Mouse (Mus musculus): Measurements from ENCODE around the gene Efna5. TPM values are rescaled to one million over a fixed set of nuclear protein-coding genes. Genes with fewer than 3 reads are reported as not detected.

Efna5 gene
- polyA plus RNA-seq, 2 experiments from 2014 or later: 0.19 TPM; not detected in 1

DNA sequence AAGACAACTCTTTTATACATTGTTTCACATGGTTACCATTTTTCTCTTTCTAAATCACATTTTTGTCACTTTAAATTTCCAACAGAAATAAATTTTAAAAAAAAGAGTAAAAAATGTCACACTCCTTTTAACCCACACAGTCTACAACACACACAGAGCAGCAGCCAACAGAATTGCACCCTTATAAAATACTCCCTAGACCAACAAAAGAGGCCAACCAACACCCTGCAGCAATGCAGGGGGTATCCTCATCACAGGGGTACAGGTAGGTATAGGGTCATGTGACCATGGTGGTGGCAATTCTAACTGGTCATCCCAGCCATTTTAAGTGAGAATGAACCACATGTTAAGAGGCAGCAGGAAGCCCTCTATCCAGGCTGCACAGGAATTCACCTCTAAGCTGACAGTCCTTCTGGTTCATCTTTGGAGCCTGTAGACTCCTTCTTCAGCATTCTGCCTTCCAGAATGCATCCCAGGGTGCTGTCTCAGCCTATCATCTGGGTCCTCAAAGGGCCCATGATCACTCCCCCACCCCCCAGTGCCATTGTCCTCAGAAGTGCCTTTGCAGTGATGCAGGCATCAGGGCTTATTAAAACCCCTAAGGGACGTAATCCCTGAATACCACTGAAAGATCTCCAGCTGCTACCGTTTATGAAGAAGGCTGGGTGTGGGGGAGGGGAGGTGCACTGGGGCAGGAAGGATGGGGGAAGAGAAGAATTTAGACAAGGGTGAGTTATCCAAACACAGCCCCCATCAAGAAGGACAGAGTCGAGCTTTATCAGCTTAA is 28.1 kb downstream of the Efna5 start:
- ATAC-seq: no peak

DNA sequence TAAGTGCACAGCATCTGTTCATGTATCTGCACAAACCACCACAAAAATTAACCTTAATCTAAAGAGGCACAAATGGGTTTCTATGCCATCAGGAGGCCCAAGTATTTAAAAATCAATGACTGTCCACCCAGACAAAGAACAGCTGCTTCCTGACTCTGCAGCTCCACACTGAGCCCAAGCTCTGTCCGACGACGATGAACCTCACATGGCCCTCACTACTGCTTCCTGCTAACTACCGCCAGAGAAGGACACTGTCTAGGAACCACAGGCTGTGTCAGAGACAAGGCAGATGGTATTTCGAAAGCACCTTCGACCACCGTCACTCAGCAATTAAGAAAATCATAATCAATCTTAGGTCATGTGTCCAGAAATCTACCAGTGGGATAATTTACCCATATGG is 29.8 kb downstream of the Efna5 start:
- no peak for ATAC-seq

DNA sequence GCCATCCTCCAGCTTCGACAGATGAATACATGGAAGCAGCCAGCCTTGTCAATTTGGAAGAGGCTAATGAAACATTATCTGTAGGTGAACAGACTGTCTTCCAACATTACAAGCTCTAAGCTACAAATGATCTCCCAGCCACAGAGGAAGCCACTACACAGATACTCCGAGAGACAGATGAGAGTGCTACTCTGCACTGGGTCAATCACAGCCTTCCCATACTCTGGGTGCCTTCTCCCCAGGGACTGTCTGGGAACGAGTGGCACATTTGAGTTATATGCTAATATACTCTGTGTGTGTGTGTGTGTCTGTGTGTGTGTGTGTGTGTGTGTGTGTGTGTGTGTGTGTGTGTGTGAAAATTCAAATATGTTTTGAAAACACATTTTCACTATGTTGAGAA is 30.5 kb downstream of the Efna5 start:
- no peak for ATAC-seq

DNA sequence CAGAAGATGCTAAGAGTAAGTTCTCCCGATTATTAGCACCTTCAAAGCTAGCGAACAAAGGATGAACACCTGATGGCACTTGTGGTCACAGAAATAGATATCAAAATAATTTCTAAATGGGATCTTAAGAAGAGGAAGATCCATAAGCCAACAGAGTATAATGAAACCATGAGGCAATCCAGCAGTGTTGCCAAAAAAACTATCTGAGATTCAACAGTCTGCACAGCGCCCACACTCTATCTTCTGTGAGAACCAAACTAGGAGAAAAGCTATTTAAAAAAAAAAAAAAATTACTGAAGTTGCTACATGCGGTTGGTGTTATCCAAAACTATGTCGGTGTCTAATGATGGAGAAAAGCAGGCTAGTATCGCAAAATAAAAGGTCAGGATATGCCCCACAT is 31.4 kb downstream of the Efna5 start:
- ATAC-seq: no peak

DNA sequence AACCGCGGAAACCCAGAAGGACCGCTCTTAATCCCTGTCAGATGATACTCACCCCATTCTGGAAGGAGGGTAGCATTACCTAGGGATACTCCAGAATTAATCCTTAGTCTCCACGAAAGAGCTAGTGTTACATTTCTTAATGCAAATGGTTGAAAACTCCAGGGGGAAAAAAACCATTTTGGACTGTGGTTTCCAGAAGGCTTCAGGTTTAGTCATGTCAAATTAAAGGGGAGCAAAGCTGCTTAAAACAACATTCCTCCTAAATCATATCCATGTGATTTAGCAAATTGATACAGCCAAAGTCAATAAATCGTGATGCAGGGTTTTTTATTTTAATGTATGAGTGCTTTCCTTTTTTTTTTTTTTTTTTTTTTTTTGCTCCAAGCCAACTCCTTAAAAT is 35.5 kb downstream of the Efna5 start:
- no peak for ATAC-seq

DNA sequence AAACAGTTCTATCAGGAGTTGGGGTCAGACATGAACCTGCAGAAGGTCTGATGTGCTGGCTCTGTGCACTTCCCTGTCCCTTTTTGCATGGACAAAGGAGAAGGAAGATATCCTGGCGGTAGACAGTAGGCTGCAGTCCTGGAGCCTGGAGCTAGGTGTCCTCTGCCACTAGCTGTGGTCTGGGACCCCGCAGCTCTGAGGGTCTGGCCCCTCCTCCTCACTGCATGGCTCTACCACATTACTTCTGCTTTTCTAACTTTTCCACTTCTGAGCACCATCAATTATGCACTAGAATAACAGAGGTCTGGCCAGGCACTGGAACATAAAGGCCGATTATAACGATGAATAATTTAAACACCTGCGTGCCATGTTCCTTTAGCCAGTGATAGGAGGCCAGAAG is 36.8 kb downstream of the Efna5 start:
- no peak for ATAC-seq

DNA sequence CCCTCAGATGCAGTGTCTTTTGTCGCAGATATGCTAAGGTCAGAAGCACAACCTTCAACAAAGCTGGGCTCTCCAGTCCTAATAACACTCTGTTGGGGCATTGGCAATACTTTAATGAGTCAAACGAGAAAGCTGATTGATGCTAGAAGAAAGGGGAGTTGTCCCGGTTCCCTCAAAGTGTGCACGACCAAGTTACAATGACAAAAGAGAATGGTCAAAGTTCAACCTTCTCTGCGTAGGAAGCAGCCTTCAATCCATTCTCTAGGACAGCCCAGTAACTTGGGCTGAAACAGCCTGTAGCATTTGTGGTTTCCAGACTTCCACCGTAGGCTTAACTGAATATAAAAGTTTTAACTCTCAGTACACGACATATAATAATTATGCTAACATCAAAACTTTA is 43.8 kb downstream of the Efna5 start:
- ATAC-seq: no peak

DNA sequence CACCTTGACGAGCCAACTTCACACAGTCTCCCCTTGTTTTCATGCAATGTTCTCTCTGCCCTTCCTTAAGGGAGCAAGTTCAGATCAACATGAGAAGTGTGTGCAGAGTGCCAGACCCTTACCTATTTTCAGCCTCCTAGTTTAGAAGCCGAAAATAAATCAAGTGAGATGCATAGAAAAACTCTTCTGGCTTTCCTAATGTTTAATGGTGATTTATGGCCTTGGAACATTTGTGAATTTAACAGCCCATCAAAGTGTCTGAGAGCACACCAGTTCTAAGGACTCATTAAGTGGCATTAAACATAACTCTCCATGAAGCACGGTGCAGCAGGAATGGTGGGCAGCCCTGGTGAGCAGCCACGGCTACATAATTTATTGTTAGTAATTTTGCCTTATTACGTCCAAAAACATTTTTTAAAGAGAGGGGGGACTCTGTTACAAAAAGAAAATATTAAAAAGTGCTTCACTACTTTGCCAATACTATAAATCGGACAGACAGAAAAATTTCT is 44.5 kb downstream of the Efna5 start:
- no peak for ATAC-seq

DNA sequence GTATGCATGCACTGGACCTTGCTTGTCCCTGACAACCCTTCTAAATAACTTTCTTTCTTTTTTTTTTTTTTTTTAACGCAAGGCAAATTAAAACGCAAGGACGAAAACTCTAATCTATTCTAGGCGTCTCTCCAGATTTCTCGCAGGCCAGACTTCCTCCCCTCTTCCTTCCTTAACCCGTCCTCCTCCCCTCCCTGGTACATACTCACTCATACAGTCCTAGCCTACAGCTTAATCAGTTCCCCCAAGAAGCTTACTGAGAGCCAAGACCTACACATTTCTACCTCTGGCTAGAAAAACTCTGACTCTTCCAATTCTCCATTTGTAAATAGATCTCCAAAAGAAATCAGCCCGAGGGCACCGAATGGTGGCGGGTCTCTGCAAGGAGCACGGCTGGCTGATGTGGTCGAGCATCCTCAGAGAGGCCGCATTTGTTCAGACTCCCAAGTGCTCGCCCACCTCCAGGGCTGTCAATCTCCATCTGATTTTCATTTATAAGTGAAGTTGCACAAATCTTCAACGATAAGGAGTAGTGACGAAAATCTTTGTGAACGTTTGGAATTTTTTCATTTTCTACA is 48.5 kb downstream of the Efna5 start:
- ATAC-seq: no peak

DNA sequence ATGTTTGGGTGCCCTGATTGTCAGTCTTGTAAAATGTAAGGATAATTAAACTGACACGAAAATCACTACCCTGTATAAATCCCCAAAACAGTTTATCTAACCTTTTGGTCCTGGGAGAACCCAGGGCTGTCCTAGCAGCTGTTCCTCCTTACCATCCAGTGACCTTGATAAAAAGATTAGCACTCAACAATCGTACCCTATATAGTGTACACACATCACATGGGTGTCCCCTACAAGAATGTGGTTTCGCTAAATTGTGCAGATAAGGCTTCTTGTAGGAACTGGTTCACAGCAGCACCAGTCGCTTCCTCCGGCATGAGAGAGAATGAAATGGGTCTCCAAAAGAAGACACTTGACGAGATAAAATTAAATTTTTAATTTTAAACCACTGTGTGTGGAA is 53.6 kb downstream of the Efna5 start:
- ATAC-seq: no peak

DNA sequence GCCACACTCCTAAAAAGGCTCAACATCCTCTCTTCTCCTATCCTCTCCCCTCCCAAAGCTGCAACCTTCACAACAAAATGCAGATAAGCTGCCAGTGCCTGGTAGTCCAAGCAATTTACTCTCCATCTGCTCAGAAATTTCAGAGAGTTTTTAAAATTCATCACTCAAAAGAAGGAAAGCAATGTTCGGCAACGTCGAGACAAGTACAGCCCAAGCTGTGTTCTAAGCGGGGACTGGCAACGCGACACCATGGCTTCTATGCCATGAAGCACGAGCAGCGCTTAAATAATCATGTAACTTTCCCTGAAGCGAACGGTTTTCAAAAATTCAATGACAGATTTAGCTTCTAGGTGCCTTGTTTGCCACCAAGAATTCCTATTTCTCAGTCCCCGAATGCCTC is 59.9 kb downstream of the Efna5 start:
- no peak for ATAC-seq

DNA sequence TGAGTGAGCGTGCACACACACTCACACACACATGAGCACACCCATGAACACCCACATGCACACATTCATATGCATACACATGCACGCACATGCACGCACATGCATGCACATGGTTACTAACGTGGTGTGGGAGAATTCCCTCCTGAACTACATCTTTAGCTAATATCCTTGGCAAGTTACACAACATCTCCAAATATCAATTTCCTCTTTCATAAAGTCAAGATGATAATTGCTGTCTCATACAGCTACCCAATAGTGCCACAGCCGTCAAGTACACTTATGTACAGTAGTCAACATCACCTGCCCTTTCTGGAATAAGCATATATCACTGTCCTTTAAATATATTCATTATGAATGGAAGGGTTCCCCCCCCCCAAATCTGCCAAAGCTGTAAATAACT is 61.2 kb downstream of the Efna5 start:
- ATAC-seq: no peak

DNA sequence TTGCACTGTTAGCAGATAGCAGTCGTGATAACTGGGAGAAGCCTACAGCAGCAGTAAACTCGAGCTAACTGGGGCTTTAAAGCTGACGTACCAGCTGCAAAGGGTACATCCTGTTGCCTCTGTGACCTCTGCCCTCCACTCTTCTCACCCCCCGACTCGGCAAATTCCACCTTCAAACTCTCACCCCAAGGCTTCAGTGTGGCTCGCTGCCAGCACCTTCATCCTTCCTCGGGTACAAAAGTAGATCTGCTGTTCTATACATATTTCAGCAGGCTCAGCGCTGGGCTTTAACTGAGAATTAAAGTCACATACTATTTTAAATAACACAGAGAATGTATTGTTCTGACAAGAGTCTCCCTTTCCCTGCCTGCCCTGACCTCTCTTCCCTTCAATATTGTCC is 62.3 kb downstream of the Efna5 start:
- ATAC-seq: no peak

DNA sequence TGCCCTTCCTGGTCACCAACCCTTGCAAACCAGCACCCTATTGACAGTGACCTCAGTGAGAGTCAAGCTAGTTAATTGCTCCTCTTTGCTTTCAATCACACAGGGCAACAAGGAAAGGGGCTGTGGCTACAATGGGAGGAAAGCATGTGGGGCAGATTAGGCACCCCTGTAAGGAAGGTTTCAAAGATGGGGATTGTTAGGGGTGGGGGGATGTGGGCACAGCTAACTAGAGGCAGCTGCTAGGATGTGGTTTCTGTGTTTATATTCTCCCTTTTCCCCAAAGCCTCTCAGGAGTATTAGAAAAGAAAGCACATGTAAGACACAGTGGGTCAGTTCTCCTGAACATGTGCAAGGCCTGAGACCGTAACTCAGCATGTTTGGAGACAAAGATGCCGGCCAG is 62.8 kb downstream of the Efna5 start:
- ATAC-seq: no peak

DNA sequence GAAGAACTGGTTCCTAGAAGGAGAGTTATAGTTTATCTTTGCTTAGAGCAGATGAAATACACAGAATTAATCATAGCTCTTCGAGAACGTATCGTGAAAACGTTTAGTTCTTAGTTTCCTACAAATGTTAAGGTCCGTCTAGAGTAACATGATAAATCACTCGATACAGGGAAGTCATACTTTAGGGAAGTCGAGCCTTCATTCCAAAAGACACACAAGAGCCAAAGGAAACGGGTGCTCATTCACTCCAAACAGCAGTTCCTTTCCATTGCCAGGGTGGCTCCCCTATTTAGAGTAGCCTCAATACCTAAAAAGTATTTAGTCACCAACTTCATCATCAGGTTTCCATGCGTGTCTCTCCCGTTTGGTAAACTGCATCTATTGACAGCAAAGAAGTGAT is 64.2 kb downstream of the Efna5 start:
- ATAC-seq: no peak

DNA sequence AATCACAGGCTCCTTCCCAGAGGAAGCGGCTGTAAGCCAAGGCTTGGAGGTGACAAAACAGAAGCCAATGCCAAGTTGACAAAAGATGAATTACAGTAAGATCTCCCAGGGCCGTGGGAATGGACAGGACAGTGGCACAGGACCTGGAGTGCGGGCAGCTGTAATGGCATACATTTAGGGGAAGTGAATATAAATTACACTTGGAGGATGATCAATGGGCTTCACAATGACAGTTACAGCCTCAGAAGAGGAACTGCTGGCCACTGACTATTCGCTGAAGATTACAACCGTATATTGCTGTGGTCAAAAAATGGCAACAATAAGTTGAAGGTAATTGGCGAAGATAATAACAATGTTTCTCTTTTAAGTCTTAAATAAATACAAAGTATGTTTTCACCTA is 67.7 kb downstream of the Efna5 start:
- no peak for ATAC-seq

DNA sequence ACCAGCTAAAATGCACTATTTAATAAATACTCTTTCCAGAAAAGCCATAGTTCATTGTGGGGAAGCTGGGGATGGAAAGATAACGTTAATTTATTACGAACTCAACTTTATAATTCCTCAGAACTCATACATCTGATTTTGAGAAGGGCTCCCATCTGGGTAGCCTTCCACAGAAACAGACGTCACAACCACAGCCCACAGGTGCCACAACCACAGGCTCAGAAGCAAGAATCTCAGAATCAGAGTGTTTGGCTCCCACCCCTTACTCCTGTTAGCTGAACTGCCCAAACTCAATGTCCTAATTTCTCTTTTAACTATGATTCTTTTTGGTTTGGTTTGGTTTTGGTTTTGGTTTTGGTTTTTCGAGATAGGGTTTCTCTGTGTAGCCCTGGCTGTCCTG is 73.2 kb downstream of the Efna5 start:
- no peak for ATAC-seq

DNA sequence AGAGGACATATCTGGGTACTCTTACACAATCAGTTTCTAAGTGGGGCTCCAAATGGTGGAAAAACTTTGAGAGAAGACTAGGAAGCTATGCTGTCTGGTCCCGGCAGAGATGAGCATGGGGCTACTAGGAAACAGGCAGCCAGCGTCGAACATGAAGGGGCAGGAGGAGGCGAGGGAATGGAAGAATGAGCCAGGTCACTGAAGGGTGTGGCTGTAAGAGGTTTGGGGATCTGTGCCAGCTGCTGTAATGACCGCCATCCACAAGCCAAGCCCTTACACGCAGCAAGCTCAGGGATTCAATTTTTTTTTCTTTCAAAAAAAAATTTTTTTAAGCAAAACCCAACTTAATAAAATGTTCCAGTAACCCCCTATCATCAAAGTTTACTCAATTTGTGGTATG is 74.5 kb downstream of the Efna5 start:
- ATAC-seq: no peak

DNA sequence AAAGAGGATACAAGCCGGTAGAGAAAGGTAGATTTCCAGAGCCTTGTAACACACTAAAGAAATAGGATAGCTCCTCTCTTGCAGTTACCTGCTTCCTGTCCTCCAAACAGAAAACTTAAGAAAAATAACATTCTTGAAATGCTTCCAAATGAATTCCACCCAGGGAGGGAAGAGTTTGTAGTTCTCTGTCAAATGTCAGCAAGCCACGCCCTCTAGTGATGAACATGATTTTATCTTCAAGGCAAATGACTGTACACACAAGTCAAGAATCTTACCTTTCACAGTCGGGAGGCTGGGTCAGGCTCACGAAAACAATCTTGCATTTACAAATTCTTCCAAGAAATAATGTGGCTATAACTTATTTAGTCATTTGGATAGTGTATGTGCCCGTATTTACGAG is 78.4 kb downstream of the Efna5 start:
- ATAC-seq: no peak

DNA sequence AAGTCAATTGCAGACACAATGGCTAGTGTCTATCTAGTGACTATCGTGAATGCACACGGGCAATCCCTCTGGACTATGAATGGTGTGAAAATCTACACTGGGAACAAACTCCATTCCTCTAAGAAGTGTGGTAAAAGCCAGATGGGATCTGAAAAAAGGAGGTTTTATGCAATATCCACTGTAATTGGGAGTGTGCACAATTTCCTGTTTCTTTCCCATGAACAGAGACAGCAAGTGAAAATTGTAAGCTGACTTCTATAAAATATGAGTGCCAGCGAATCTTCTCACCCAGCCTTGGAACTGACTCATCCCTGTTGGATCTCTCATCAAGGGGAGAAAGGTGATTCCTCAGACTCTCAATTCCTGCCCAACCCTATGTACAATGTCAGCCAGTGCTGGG is 83.8 kb downstream of the Efna5 start:
- ATAC-seq: no peak

DNA sequence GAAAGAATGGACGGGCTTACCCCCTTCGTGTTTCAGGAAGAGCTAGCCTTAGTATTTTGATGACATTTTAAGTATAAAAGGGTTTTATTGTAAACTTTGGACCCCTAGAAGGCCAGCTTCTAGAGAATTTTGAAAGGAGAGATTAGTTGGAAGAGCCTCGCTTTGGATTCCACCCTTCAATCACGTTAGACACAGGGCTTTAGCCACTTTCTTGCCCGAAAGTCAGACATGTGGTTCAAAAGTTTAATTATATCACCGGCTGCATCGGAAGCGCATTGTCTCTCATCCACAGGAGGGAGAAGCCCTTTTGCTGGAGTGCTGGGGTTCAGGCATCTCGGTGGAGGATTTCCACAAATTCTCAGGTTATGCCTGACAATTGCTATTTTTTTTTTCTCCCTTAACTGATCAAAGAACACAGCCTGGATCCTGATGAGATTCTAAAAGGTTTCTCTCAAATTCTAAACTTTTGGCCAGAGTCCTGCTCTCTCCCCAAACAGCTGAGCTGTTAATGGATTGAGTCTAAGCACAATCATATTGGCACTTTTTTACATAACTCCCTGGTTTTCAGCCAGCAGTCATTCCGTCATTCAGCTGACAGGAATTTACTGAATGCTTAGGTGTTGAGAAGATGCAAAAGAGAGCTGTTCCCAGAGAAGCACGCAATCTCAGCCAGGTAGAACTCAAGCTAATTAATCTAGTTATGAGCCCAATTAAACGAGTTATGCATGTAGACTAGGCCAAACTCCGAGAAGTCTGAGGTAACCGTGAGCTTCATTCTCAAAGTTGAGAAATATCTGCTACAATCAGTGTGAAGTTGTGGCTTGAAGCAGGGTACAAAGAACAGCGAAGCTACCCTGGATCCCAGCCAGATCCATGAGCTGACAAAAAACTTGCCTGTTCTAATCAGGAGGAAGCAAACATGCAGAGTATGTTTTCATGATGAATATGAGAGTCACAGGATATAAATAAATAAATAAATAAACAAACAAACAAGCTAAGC is 91.5 kb downstream of the Efna5 start:
- ATAC-seq: no peak

DNA sequence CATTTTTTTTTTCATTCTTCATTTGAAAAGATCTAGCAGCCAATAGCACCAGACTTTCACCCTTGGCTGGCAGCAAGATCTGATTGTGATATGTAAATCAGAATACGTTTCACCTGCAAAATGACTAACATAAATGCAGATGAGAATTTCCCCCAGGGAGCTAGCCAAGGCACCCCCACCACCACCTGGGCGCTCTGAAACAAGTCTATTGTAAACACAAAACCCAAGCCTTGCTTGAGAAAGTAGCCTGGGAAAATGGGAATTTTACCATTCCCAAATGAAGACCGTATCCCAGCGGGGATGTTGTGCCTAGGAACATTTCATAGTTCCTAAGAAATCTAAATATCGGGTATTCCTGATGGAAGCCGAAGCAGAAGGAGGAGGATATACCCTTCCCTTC is 92.3 kb downstream of the Efna5 start:
- no peak for ATAC-seq

DNA sequence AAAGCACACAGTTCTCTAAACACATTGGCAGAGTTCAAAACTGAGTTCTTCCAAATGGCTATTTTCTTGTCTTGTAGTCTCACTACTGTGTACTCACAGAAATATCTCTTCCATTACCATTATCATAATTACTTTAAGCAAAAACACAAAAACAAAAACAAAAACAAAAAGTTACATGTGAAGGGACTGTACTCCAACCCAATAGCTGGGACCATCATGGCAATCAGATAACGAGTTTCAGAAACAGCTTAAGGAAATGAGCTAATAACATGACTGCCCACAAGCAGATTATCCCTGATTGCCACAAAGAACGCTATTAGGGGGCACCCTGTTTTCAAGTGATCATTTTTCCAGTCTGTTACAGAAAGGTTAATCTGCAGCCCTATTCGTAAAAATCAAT is 93.3 kb downstream of the Efna5 start:
- ATAC-seq: no peak

DNA sequence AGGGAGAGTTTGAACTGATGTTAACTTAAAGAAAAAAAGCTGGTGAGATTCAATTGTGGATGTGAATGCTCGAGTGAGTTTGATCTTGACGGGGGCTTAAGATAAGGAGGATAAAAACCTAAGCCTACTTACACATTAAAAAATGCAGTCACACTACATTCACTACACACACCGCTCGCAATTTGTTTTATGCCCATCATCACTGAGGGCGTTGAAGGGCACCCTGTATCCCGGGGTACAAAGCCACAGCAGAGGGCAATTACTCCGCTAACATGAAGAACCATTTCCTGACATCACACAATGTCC is 94.6 kb downstream of the Efna5 start:
- ATAC-seq: no peak

Data from activated CD4-positive, CD25-positive, alpha-beta regulatory T cell, adult 4 months (primary cell).